Mouse (Mus musculus): ENCODE measurements around the gene Hspg2.

Hspg2 gene

DNA sequence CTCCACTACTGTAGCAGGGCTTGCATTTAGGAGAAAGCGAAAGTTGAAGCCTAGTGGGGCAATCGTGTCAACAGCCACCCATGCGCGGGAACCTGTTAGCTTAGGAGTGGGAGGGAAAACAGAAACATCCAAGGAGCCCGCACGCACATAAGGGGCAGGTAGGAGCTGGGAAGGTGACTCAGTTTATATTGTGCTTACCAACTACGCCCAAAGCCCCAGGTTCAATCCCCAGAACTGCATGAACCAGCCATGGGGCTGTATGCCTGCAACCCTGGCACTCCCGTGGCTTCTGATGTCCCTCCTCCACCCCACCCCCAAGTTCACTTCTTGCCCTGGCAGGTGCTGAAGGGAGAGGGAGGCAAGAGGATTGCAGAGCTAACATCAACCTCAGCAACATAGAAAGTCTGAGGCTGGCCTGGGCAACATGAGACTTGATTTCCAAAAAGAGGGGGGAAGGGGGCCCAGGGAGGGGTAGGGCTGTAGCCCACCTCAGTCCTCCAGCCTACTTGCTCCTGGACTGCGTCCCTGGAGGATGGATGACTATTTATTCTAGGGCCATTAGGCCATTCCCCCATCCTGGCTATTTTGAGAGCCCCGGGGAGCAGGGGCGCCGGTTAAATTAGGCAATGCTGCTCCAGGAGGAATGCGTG lies 12.9 kb downstream of the Hspg2 start:
- DNase-seq, result no peak

- DNase-seq, result peak; percentile 51 to 62
These were observed 15.3 kb downstream of the Hspg2 start for GRCm38 (mm10) chr4:137483871-137484270.

DNA sequence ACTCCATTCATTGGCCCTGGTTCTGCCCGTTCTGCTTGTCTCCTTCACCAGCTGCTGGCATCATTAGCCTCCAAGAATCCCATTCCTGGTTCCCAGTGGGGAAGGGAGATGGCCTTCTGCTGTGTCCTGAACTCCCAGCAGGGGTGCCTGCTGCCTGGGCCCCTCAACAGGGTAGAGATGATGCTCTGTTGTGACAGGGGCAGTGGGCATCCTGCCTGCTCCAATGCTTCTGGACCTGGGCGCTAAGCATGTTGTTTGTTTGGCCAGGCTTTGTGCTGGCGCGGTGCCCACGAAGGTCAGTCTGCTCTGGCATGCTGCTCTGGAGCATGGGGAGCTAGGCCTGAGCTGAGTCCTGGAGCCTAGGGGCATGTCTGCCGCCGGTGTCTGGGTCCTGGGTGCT lies 16.0 kb downstream of the Hspg2 start:
- DNase-seq, result peak; percentile 61 to 69

DNA sequence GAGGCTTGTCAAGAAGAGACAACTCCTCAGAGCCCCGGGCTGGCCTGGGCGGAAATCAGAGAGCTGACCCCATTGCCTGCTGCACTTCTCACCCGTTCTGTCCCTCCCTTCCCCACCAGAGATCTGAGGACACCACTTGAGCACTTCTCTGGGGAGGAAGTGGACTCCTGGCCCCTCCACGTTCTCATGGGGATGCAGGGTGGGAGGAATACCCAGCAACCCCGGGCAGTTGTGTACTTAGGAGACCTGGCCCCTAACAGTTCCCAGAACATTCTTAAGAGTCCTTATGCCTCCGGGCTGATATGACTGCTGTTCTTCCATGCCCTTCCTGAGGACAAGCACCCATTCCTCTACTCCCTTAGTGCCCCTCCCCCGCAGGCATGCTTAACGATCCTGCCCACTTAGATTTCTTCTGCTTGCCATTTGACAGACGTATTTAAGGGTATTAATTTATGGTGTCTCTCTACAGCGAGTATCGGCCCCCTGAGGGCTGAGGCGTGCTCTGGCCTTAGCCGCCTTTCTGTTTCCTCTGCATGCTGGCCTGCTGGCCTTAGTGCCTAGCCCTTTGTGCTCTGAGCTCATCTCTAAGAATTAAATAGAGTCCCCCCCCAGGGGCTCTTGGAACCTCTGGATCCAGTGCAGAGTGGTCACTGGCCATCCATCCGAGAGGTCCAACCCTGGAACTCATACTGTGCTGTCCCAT lies 16.8 kb downstream of the Hspg2 start:
- DNase-seq, result no peak

DNA sequence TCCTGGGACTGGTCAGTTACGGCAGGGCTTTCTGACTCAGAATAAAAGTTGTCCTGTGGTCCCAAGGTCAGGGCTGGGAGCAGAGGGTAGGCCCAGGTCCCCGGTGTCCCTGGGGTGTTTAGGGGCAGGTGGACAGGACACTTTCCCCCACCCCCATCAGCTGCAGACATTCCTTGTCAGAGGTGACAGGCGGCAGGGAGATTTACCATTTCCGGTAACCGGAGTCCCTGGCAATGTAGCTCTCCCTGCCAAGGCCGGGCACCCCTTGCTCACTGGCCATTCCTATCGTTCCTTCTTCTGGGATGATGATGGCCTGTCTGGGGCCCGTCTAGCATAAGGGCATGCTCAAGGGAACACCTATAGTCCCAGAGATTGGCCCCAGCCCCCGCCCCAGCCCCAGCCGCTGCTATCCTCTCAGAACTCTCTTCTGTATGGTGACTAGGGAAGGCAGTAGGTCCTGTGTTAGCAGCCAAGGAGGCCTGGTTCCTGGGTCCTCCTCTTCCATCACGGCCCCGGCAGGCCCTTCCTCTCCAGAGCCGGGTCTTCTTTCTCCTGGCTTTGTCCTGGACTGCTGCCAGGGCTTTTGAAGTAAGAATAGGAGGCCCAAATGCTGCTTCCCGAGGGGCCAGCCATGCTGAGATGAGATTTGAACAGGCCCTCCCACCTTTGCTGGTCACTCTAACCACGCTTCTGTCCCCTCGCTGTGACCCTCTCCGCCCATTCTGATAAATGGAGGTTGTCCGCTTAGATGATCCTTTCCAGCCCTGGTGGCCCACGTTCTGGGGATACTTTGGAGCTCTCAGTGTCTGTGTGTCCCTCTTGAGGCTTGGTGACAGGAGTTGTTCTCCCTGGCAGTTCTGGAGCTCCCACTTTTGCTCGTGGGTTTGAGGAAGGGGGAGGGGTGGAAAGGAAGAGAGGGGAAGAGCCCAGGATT lies 17.8 kb downstream of the Hspg2 start:
- DNase-seq, result no peak

DNA sequence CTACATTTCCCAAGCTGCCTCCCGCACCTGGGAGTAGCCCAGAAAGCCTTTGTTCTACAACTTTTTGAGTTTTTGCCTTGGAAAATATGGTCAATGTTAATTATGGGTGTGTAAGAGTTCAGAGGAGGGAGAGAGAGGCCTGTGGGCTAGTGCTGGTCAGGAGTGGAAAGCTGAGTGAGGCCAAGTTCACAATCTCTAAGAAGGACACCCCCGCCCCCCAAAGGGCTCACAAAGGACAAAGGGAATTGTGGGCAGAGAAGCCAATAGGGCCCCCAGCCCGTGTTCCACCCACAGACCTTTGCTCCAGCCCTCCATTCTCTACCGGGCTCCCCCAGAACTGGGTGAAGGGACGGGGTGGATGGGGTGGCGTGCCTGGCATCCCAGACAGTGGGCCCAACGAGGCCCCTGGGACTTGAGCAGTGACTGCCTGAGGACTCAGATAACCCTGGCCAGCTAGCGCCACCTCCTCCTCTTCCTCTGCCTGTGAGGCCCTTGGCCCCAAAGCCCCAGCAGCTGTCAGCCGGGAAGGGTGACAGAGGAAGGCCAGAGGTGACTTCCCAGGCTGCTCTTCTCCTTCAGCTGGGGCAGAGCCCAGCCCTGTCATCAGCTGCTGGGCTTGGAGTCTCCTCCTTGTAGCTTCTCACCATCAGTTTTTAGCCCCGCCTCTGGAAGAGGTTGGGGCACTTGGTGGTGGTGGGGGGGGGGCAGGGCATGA lies 18.9 kb downstream of the Hspg2 start:
- DNase-seq, result peak; percentile 65 to 80

GRCm38 (mm10) chr4:137488038-137488437 lies 19.5 kb downstream of the Hspg2 start:
- no peak for DNase-seq

DNA sequence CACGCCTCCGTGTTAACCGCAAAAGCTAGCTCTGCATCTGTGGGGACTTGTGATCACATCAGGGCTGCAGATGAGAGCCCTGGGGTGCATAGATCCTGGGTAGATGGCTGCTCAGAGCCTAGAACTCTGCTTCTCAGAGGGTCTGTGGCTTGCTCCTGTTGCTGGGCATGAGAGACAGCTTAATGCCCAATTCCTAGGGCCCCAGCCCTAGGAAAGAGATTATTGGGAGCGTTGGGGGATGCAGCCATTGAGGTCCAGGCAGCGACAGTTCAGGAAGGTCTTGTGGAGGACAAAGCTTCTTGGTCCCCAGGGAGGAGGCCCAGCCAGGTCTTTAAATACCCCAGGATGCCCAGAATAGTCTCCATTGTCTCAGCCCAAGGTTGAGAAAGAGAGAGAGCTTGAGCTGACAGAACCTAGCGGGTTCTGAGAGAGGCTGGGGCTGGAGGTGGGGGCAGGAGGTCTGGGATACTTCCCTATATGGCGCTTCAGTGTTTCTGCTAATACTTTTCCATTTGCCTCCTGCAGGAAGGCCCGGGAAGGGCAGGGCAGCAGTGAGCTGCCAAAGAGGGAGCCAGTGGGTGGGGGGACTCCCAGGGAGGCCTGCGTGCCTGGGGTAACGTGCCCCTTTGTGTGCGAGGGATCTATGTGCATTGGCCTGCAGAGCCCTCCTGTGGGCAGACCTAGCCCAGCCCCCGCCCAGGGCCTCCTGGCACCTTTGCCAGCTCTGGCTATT lies 20.2 kb downstream of the Hspg2 start:
- peak in 1 of 2 experiments; percentile 57 for DNase-seq

DNA sequence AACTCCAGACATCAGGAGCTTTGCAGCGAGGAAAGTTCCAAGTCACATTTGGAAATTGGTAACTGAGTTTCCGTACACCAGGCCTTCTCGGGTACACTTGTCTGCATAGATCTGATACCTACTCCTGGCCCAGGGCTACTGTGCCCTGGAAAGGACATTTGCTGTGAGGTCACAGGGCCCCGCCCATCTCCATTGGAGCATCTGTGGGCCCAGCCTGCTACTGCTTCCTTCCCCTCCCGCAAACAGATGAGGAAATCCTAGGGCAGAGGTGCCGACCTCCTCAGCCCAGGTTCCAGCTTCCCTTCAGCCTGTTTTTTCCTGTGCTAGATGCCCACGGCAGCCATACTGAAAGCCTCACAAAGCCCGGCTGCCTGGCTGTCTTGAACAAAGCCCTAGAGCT lies 21.4 kb downstream of the Hspg2 start:
- DNase-seq, result peak in 1 of 2 experiments; percentile 62

DNA sequence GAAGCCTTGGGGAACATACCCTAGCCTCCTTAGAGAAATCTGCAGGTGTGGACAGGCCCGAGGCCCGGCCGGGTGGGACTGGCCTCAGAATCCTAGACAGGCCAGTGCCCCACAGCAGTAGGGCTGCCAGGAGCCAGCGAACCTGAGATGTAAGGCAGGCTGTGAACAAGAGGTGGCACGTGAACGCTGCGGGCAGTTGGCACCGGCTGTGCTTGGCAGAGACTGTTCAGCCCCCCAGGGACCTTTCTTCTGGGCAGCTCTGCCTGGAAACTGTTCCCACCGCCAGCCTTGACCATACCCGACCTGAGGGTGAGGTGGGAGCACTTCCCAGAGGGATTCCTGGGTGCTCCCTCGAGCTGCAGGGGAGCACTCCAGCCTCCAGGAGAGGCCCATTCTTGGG lies 24.0 kb downstream of the Hspg2 start:
- DNase-seq, result no peak

DNA sequence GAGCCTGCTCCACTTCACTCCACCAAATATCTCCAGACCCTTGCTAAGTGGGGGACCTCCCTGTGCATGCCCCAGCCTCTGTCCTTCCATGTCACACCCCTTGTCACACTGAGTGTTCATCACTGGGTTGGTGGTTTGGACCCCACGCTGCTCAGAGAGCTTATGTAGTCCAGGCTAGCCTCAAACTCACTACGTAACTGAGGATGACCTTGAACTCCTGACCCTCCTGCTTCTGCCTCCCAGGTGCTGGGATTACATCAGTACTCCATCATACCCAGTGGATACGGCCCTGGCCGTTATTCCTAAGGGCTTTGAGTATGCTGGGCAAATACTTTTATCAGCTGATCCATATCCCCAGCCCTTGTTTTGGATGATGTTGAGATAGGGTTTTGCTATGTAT lies 24.6 kb downstream of the Hspg2 start:
- DNase-seq, result no peak

DNA sequence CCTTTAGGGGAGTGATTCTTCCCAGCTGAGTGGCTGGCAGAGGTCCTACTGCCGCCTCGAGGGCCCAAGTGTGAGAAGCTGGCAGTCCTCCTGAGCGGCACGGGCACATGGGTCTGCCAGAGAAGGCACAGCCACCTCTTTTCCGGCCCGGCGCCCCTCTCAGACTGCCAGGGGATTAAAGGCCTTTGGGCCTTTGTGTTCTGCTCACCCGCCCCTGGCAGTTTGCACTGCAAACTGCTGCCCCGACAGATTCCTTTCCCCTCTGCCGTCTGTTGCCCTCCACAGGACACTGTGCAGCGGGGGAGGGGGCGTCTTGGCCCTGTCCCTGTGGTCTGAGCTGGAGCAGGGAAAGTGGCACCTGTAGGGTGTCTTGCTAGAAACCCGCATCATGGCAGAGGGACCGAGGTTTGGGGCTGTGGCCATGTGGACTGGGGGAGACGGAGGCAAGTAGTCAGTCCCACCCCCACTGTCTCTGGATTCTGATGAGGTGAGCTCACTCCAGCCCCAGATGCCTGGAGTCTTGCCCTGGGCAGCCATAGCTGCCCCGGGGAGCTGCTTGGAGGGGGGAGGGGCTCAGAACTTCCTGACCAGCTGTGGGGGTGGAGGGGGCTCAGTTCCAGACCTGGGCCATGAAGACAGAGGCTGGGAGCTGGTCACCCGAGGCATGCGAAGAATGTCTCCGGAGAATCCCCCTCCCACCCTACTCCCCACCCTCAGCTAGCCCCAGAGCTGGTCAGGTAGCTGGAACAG lies 26.4 kb downstream of the Hspg2 start:
- no peak for DNase-seq

DNA sequence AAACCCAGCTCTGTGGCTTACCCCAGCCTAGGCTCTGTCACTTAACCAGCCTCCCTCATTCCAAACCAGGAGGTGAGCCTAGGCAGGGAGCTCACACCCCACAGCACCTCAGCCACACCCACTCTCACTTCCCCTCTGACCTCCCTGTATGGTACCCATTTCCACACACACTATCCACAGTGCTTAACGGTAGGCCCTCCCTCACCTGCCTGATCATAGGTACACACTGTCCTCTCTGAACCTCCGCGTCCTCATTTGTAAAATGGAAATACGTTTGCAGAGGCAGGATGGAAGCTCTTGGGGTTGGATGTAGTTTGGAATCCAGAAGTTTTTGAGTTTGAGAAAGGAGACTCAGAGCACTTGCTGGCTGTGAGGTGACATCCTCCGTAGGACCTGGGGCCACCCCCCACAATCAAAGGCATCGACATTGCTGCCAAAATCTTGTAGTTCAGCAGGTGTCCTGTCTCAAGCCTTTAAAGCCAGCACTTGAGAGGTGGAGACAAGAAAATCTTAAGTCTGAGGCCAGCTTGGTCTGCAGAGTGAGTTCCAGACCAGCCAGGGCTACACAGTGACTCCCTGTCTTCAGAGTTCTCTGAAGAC lies 27.0 kb downstream of the Hspg2 start:
- no peak for DNase-seq

DNA sequence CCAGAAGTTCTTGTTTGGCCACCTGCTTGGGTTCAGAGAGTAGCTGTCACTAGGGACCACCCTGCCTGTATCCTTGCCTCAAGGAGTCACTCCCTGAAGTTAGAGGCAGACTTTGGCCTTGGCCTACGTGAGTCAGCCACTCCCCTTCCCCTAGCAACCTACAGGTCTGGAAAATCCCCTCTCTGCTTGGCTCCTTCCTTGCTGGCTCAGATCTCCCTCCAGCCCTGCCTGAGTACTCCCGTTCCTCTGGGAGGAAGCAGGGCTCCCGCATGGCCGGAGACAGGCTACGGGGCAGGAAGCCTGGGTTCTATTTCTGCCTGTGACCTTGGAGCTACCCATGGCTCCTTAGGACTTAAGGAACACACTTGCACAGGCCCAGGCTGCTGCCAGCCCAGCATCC lies 28.8 kb downstream of the Hspg2 start:
- peak; percentile 60 to 76 for DNase-seq

DNA sequence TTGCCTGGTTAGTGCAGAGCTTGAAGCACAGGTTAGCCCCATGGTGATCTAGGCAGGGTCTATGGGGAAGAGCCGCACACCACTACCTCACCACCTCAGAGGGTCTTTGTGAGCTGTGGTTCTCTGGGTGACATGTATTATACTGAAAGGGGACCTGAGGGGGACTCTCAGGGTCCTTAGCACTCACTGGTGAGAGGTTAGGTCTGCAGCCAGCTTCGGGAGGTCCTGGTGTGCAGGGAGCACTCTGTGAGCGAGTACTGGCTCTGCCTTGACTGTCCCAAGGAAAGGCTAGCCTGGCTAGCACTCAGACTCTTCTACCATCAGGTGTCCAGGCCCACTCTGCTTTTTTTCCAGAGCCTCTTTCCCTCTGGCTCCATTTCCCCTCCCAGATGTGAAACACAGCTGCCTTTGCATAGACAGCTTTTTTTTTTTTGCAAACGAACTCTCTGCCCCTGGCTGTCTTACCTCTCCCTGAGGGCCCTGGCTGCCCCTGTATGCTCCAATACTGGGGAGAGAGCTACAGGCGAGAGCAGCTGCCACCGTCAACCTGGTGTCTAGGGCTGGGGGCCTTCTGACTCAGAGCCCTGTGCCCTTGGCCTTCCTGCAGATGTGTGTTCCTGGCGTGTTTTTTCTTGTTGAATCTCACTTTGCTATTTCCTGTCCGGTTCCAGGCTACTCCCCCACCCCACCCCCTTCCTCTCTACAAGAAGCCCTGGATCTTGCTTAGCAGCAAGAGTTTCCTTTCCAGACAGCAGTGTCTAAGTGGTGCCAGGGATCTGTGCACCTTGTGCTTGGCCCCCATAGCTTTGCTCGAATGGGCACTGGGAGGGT lies 29.5 kb downstream of the Hspg2 start:
- DNase-seq, result peak; percentile 46 to 60

DNA sequence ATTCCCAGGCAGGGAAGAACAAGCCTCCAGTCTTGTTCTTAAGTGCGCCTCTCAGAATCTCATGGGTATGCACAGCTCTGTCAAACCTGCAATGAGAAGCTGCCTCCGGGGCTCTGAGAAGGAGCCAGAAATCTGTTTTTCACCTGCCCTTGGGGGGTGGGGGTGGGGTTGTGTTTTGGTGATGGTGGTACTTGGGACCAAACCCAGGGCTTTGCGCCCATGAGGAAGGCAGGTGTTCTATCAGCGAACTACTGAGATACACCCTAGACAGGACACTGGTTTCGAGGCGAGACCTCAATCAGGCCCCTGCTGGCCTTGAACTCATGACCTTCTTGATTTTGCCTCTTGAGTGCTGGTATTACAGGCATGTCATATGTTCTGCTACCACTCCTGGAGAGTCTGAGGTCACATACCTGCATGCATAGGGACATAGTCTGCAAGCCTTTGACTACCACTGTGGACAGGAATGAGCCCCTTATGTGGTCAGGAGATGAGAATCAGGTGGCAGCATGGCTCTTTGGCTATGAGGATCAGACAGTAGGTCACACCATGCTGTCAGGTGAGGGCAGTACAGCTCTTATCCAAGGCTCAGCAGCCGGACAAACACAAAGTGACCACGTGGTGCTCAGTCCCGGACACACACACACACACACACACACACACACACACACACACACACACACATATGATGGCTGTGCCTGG lies 30.5 kb downstream of the Hspg2 start:
- no peak for DNase-seq

- DNase-seq, result no peak
These were observed 31.6 kb downstream of the Hspg2 start for GRCm38 (mm10) chr4:137500149-137500548.

DNA sequence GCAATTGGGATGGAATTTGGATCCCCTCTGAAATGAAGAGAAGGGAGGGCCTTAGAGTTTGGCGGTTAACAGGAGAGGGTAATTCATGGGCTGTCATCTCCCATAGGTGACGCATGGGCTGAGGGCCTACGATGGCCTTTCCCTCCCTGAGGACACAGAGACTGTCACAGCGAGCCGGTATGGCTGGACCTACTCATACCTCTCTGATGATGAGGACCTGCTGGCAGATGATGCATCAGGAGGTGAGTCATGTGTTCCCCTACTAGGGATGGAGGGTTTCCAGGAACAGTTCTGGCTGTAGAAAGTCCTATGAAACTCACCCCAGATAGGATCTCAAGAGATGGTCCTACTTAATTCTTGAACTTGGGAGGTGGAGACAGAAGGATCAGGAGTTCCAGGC lies 32.4 kb downstream of the Hspg2 start:
- DNase-seq, result no peak

DNA sequence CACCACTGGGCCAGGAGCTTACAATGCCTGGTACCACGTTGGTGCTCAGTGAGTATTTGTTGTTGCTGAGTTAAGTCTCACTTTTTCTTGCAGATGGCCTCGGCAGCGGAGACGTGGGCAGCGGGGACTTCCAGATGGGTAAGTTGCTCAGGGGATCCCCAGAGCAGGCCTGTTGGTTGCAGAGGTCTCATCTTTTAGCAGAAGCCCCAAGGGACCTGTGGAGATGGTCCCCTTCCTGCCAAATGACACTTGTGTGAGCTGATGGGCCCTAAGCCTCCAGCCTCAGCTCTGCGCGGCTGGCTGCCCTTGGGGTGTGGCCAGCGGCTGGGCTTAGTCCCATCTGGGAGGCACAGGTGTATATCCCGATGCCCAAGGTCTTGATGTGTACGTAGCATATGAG lies 33.6 kb downstream of the Hspg2 start:
- DNase-seq, result no peak
